Mouse (Mus musculus) intestine, postnatal 0 days (tissue): ENCODE measurements around the gene Cdc73. TPM values are rescaled to one million over a fixed set of nuclear protein-coding genes. Genes with fewer than 3 reads are reported as not detected.

Source experiments
- ATAC-seq: fragments of 200-750 bp; cut with Nextera tagmentation; 2 replicates; pipeline ENCODE4 v1.8.0; 2017; ENCODE audit warnings: mild to moderate bottlenecking, moderate TSS enrichment, moderate library complexity
- H3K27ac ChIP-seq: fragments of 300-500 bp; sonication (generic); 2 replicates; pipeline ENCODE4 v1.5.1; 2014; ENCODE audit warnings: mild to moderate bottlenecking, low read depth, low read length, moderate library complexity
- H3K27me3 ChIP-seq: fragments of 300-500 bp; sonication (generic); replicated peaks from 2 replicates; pipeline ENCODE4 v1.6.1; 2014; ENCODE audit warnings: low read length, mixed read lengths; ENCODE audit not compliant: control insufficient read depth, insufficient read depth
- H3K36me3 ChIP-seq: fragments of 300-500 bp; sonication (generic); 2 replicates; pipeline ENCODE4 v1.6.1; 2014; ENCODE audit warnings: mild to moderate bottlenecking, moderate library complexity; ENCODE audit not compliant: control insufficient read depth, insufficient read depth
- H3K4me1 ChIP-seq: fragments of 300-500 bp; sonication (generic); replicated peaks from 2 replicates; pipeline ENCODE4 v1.6.1; 2014; ENCODE audit warnings: antibody characterized with exemption, low read length, mixed read lengths; ENCODE audit not compliant: control insufficient read depth, insufficient read depth
- H3K4me2 ChIP-seq: fragments of 300-500 bp; sonication (generic); replicated peaks from 2 replicates; pipeline ENCODE4 v1.6.1; 2014; ENCODE audit warnings: low read depth, mild to moderate bottlenecking, moderate library complexity
- H3K4me3 ChIP-seq: fragments of 300-500 bp; sonication (generic); 2 replicates; pipeline ENCODE4 v1.5.1; 2014; ENCODE audit warnings: low read depth, low read length
- H3K9ac ChIP-seq: fragments of 300-500 bp; sonication (generic); 2 replicates; pipeline ENCODE4 v1.6.1; 2014; ENCODE audit warnings: mild to moderate bottlenecking, low read depth, low read length
- H3K9me3 ChIP-seq: fragments of 300-500 bp; sonication (generic); 2 replicates; pipeline ENCODE4 v1.6.1; 2016; ENCODE audit warnings: mixed run types; ENCODE audit not compliant: control insufficient read depth
- CTCF ChIP-seq: sonication (generic); IDR thresholded peaks from 2 replicates; pipeline ENCODE4 v1.5.1; 2016; ENCODE audit warnings: low read depth, mild to moderate bottlenecking, control low read depth, antibody characterized with exemption, moderate library complexity
- WGBS: fragments of 180-500 bp; shearing (Covaris S2); extraction: QIAGEN DNeasy Blood & Tissue Kit; methylation state at CpG from one replicate; pipeline ENCODE4 v1.1.7; 2014; 5-methylcytosine and 5-hydroxymethylcytosine counted together
- polyA plus RNA-seq: library from polyadenylated mRNA; unstranded; fragments of >200 nt; fragmentation: Nextera tagmentation; extraction: Ambion mirVana; gene quantifications from 2 replicates; pipeline ENCODE4 v1.2.1, GENCODE M21; 2015

Cdc73 gene
- polyA plus RNA-seq, 1 experiment from 2014 or later: 12.6 TPM

GRCm38 (mm10) chr1:143596864-143597263 is 105.8 kb downstream of the Cdc73 start:
- Histone ChIP-seq H3K27me3 (no peaks in the 10 kb centered on the region), H3K4me1 (no peaks in the 10 kb centered on the region), H3K9ac (no peak overlapping the region), H3K27ac (no peak overlapping the region), H3K4me2 (no peak overlapping the region), H3K36me3 (no peaks in the 10 kb centered on the region), H3K9me3 (no peaks in the 10 kb centered on the region), H3K4me3 (no peak overlapping the region)
- ATAC-seq: no peak
- TF ChIP-seq CTCF: no peak
- WGBS: 69% methylated on average over 2 of the region's 2 CpGs

GRCm38 (mm10) chr1:143576824-143577543 is 125.7 kb downstream of the Cdc73 start:
- Histone ChIP-seq H3K4me2 (no peak overlapping the region), H3K9ac (no peak overlapping the region), H3K4me3 (no peak overlapping the region), H3K27ac (no peak overlapping the region), H3K36me3 (no peaks in the 10 kb centered on the region), H3K27me3 (no peaks in the 10 kb centered on the region), H3K4me1 (no peaks in the 10 kb centered on the region), H3K9me3 (no peaks in the 10 kb centered on the region)
- no peak for ATAC-seq
- 88% methylated on average over 10 of the region's 10 CpGs for WGBS
- no peak for TF ChIP-seq CTCF

GRCm38 (mm10) chr1:143558235-143558634 is 144.5 kb downstream of the Cdc73 start:
- H3K4me2 ChIP-seq: no peak overlapping the region
- ATAC-seq: no peak
- H3K9ac ChIP-seq: no peak overlapping the region
- TF ChIP-seq CTCF: no peak
- no peaks in the 10 kb centered on the region for H3K9me3 ChIP-seq
- H3K4me3 ChIP-seq: no peak overlapping the region
- no peak overlapping the region for H3K27ac ChIP-seq
- no peaks in the 10 kb centered on the region for H3K4me1 ChIP-seq
- H3K27me3 ChIP-seq: no peaks in the 10 kb centered on the region
- 62% methylated on average over 1 of the region's 1 CpGs for WGBS
- no peaks in the 10 kb centered on the region for H3K36me3 ChIP-seq

- Histone ChIP-seq H3K4me3 (no peak overlapping the region), H3K9ac (no peak overlapping the region), H3K4me2 (no peak overlapping the region), H3K9me3 (no peaks in the 10 kb centered on the region), H3K27ac (no peak overlapping the region), H3K36me3 (no peaks in the 10 kb centered on the region), H3K27me3 (no peaks in the 10 kb centered on the region), H3K4me1 (no peaks in the 10 kb centered on the region)
- TF ChIP-seq CTCF: no peak
- 23% methylated on average over 1 of the region's 1 CpGs for WGBS
- ATAC-seq: no peak
Observed at GRCm38 (mm10) chr1:143555533-143555932, 147.2 kb downstream of the Cdc73 start.

- no peaks in the 10 kb centered on the region for H3K4me1 ChIP-seq
- H3K36me3 ChIP-seq: no peaks in the 10 kb centered on the region
- no peaks in the 10 kb centered on the region for H3K9me3 ChIP-seq
- WGBS: 30% methylated on average over 2 of the region's 2 CpGs
- no peak overlapping the region for H3K4me3 ChIP-seq
- TF ChIP-seq CTCF: no peak
- no peak for ATAC-seq
- H3K27ac ChIP-seq: no peak overlapping the region
- no peak overlapping the region for H3K9ac ChIP-seq
- H3K4me2 ChIP-seq: no peak overlapping the region
- no peaks in the 10 kb centered on the region for H3K27me3 ChIP-seq
Observed at GRCm38 (mm10) chr1:143554621-143555020, 148.1 kb downstream of the Cdc73 start.

Other genes with a start within 250 kb of the Cdc73 start
- 0.14 and 0.17 TPM in 2 replicates for gene B3galt2, start 62.2 kb downstream of the Cdc73 start, polyA plus RNA-seq
- 103 and 104 TPM in 2 replicates for gene Glrx2, start 13.4 kb upstream of the Cdc73 start, polyA plus RNA-seq
- 3.4 and 3.9 TPM in 2 replicates for gene Trove2, start 74.2 kb upstream of the Cdc73 start, polyA plus RNA-seq
- 65.7 and 68.0 TPM in 2 replicates for gene Uchl5, start 74.4 kb upstream of the Cdc73 start, polyA plus RNA-seq